Mouse (Mus musculus) olfactory bulb, adult 2 months (tissue): Measurements from ENCODE around the gene Irak4.

Experiments used
- CTCF ChIP-seq: fragments of 200-500 bp; IDR thresholded peaks from 2 replicates; pipeline ENCODE4 v1.5.1; 2012; ENCODE audit warnings: low read depth, mild to moderate bottlenecking, low read length, moderate library complexity; ENCODE audit not compliant: insufficient read depth
- POLR2A ChIP-seq: fragments of 200-500 bp; IDR thresholded peaks from 2 replicates; pipeline ENCODE4 v1.6.1; 2012; ENCODE audit warnings: mild to moderate bottlenecking, low read depth, low read length, moderate library complexity; ENCODE audit not compliant: insufficient read depth

- no peak for TF ChIP-seq CTCF
- TF ChIP-seq POLR2A = no peak
Measured at GRCm38 (mm10) chr15:94584738-94585137, 41.3 kb downstream of the Irak4 start.
